Mouse (Mus musculus): ENCODE data around the gene Hbs1l.

GRCm38 (mm10) chr10:21391286-21391685 lies 95.5 kb downstream of the Hbs1l start:
- no peak for TF ChIP-seq CTCF (IDR thresholded peaks at IDR 0.05; ENCODE audit: insufficient read depth, low read length)
- TF ChIP-seq POLR2A (IDR thresholded peaks at IDR 0.05; ENCODE audit: borderline replicate concordance, extremely low read depth, low read depth, low read length), result no peak
